Mouse (Mus musculus): Measurements from ENCODE around the gene Sectm1a. TPM values are rescaled to one million over a fixed set of nuclear protein-coding genes. Genes with fewer than 3 reads are reported as not detected.
"Not testable (repeated sequence)": the region's sequence is repeated elsewhere in the genome, so short reads cannot be mapped to it uniquely, and the experiment has no call there.

Gene Sectm1a
- polyA plus RNA-seq, 1 experiment = not detected

GRCm38 (mm10) chr11:121063379-121063778 is 17.6 kb downstream of the Sectm1a start, which contains the start of gene Sectm1b:
Gene Sectm1b (minus strand): TSS chr11:121063569.
- Histone ChIP-seq H3K79me2 (ENCODE audit: control insufficient read depth, insufficient read depth) (no peaks in the 10 kb centered on the region), H3K36me3 (ENCODE audit: control insufficient read depth, insufficient read depth) (no peaks in the 10 kb centered on the region), H3K27me3 (ENCODE audit: control insufficient read depth, insufficient read depth, insufficient read length) (peaks cover 26% of the 10 kb centered on the region), H3K79me3 (ENCODE audit: low read depth) (no peaks in the 10 kb centered on the region), H3K4me3 (ENCODE audit: insufficient read depth, poor library complexity, severe bottlenecking) (no peak within 1 kb of the TSS), H3ac (ENCODE audit: control insufficient read depth, insufficient read length, low read depth) (no peak within 1 kb of the TSS)
- TF ChIP-seq MYOD1 (IDR thresholded peaks at IDR 0.05; ENCODE audit: control insufficient read depth, insufficient read length, low read depth) (no peak), CEBPB (IDR thresholded peaks at IDR 0.05; ENCODE audit: low read depth) (no peak), USF1 (IDR thresholded peaks at IDR 0.05; ENCODE audit: low read depth) (no peak), CTCF (IDR thresholded peaks at IDR 0.05; ENCODE audit: control insufficient read depth, insufficient read depth, insufficient read length) (no peak), MAX (IDR thresholded peaks at IDR 0.05) (no peak), MYOG (IDR thresholded peaks at IDR 0.05; ENCODE audit: control insufficient read depth, extremely low read depth, insufficient read length) (no peak), FOSL1 (IDR thresholded peaks at IDR 0.05; ENCODE audit: insufficient read depth, low read length, poor library complexity, severe bottlenecking) (no peak)

DNA sequence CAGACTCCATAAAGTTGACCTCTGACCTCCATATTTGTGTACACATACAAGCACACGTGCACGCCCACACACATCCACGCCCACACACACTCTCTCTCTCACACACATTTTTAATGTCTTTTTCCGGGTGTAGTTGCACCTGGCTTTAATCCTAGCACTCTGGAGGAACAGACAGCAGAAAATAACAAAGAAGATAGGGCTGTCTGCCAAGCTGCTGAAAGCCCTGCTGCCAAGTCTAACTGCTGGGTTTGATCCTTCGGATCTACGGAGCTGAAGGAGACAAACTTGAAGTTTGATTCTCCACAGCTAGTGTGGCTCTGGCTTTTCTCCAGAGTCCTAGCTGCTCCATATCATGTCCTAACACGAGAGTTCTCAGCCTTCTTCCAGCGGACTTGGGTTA is 19.4 kb downstream of the Sectm1a start:
- TF ChIP-seq MAX (IDR thresholded peaks at IDR 0.05) = no peak
- TF ChIP-seq FOSL1 (IDR thresholded peaks at IDR 0.05; ENCODE audit: insufficient read depth, low read length, poor library complexity, severe bottlenecking) = no peak
- TF ChIP-seq CTCF (IDR thresholded peaks at IDR 0.05; ENCODE audit: control insufficient read depth, insufficient read depth, insufficient read length) = no peak
- no peak for TF ChIP-seq MYOG (IDR thresholded peaks at IDR 0.05; ENCODE audit: control insufficient read depth, extremely low read depth, insufficient read length)
- no peak for TF ChIP-seq USF1 (IDR thresholded peaks at IDR 0.05; ENCODE audit: low read depth)
- TF ChIP-seq MYOD1 (IDR thresholded peaks at IDR 0.05; ENCODE audit: control insufficient read depth, insufficient read length, low read depth) = no peak
- TF ChIP-seq CEBPB (IDR thresholded peaks at IDR 0.05; ENCODE audit: low read depth) = no peak
- no peaks in the 10 kb centered on the region for H3K36me3 ChIP-seq (ENCODE audit: control insufficient read depth, insufficient read depth)
- H3K79me2 ChIP-seq (ENCODE audit: control insufficient read depth, insufficient read depth) = no peaks in the 10 kb centered on the region
- H3K4me3 ChIP-seq (ENCODE audit: insufficient read depth, poor library complexity, severe bottlenecking) = no peak overlapping the region
- no peak overlapping the region for H3ac ChIP-seq (ENCODE audit: control insufficient read depth, insufficient read length, low read depth)
- H3K79me3 ChIP-seq (ENCODE audit: low read depth) = no peaks in the 10 kb centered on the region
- H3K27me3 ChIP-seq (ENCODE audit: control insufficient read depth, insufficient read depth, insufficient read length) = peaks cover 21% of the 10 kb centered on the region

DNA sequence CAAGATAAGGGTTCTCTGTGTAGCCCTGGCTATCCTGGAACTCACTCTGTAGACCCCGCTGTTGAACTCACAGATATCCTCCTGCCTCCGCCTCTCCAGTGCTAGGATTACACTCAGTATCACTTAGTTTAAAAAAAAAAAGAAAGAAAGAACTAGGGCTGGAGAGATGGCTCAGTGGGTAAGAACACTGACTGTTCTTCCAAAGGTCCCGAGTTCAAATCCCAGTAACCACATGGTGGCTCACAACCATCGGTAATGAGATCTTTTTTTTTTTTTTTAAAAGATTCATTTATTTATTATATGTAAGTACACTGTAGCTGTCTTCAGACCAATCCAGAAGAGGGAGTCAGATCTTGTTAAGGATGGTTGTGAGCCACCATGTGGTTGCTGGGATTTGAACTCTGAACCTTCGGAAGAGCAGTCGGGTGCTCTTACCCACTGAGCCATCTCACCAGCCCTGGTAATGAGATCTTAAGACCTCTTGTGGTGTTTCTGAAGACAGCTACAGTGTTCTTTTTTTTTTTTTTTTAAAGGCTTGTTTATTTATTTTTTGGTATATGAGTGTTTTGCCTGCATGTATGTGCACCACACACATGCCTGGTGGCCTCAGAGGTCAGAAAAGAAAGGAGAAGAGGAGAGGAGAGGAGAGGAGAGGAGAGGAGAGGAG is 20.5 kb downstream of the Sectm1a start:
- H3K36me3 ChIP-seq (ENCODE audit: control insufficient read depth, insufficient read depth); H3K4me3 ChIP-seq (ENCODE audit: insufficient read depth, poor library complexity, severe bottlenecking); H3ac ChIP-seq (ENCODE audit: control insufficient read depth, insufficient read length, low read depth); H3K79me2 ChIP-seq (ENCODE audit: control insufficient read depth, insufficient read depth); H3K79me3 ChIP-seq (ENCODE audit: low read depth): not testable (repeated sequence)
- H3K27me3 ChIP-seq (ENCODE audit: control insufficient read depth, insufficient read depth, insufficient read length) = peaks cover 26% of the 10 kb centered on the region

GRCm38 (mm10) chr11:121059471-121059870 is 21.5 kb downstream of the Sectm1a start:
- Histone ChIP-seq H3ac (ENCODE audit: control insufficient read depth, insufficient read length, low read depth) (no peak overlapping the region), H3K27me3 (ENCODE audit: control insufficient read depth, insufficient read depth, insufficient read length) (peaks cover 21% of the 10 kb centered on the region), H3K36me3 (ENCODE audit: control insufficient read depth, insufficient read depth) (no peaks in the 10 kb centered on the region), H3K4me3 (ENCODE audit: insufficient read depth, poor library complexity, severe bottlenecking) (no peak overlapping the region), H3K79me2 (ENCODE audit: control insufficient read depth, insufficient read depth) (no peaks in the 10 kb centered on the region), H3K79me3 (ENCODE audit: low read depth) (no peaks in the 10 kb centered on the region)
- TF ChIP-seq MAX (IDR thresholded peaks at IDR 0.05) (no peak), CEBPB (IDR thresholded peaks at IDR 0.05; ENCODE audit: low read depth) (no peak), USF1 (IDR thresholded peaks at IDR 0.05; ENCODE audit: low read depth) (no peak), MYOD1 (IDR thresholded peaks at IDR 0.05; ENCODE audit: control insufficient read depth, insufficient read length, low read depth) (no peak), FOSL1 (IDR thresholded peaks at IDR 0.05; ENCODE audit: insufficient read depth, low read length, poor library complexity, severe bottlenecking) (no peak), MYOG (IDR thresholded peaks at IDR 0.05; ENCODE audit: control insufficient read depth, extremely low read depth, insufficient read length) (no peak), CTCF (IDR thresholded peaks at IDR 0.05; ENCODE audit: control insufficient read depth, insufficient read depth, insufficient read length) (no peak)

GRCm38 (mm10) chr11:121058956-121059355 is 22.1 kb downstream of the Sectm1a start:
- no peak for TF ChIP-seq USF1 (IDR thresholded peaks at IDR 0.05; ENCODE audit: low read depth)
- no peak for TF ChIP-seq CTCF (IDR thresholded peaks at IDR 0.05; ENCODE audit: control insufficient read depth, insufficient read depth, insufficient read length)
- TF ChIP-seq MYOG (IDR thresholded peaks at IDR 0.05; ENCODE audit: control insufficient read depth, extremely low read depth, insufficient read length) = no peak
- no peak for TF ChIP-seq MYOD1 (IDR thresholded peaks at IDR 0.05; ENCODE audit: control insufficient read depth, insufficient read length, low read depth)
- no peak for TF ChIP-seq FOSL1 (IDR thresholded peaks at IDR 0.05; ENCODE audit: insufficient read depth, low read length, poor library complexity, severe bottlenecking)
- no peak for TF ChIP-seq MAX (IDR thresholded peaks at IDR 0.05)
- no peak for TF ChIP-seq CEBPB (IDR thresholded peaks at IDR 0.05; ENCODE audit: low read depth)
- H3K79me2 ChIP-seq (ENCODE audit: control insufficient read depth, insufficient read depth) = no peaks in the 10 kb centered on the region
- H3K79me3 ChIP-seq (ENCODE audit: low read depth) = no peaks in the 10 kb centered on the region
- H3K36me3 ChIP-seq (ENCODE audit: control insufficient read depth, insufficient read depth) = no peaks in the 10 kb centered on the region
- H3K27me3 ChIP-seq (ENCODE audit: control insufficient read depth, insufficient read depth, insufficient read length) = peaks cover 20% of the 10 kb centered on the region
- H3ac ChIP-seq (ENCODE audit: control insufficient read depth, insufficient read length, low read depth) = no peak overlapping the region
- H3K4me3 ChIP-seq (ENCODE audit: insufficient read depth, poor library complexity, severe bottlenecking) = no peak overlapping the region

DNA sequence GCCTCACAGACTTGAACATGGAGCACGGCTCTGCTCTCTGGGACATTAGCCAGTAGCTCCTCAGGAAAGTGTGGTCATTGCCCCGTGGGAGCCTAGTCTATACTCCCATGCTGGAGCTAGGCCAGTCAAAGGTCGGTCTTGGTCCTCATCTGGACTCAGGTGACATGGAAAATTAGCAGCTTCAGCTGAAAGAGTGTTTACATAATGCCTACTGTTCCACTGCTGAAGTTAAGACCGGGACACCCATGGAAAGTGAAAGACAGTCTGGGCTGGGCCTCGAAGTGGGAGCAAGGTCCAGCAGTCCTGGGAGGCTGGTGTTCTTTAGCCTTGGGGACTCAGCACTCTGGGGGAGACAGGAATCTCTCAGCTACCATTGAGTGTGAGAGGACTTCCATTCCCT is 22.9 kb downstream of the Sectm1a start:
- H3K36me3 ChIP-seq (ENCODE audit: control insufficient read depth, insufficient read depth) = no peaks in the 10 kb centered on the region
- peaks cover 13% of the 10 kb centered on the region for H3K27me3 ChIP-seq (ENCODE audit: control insufficient read depth, insufficient read depth, insufficient read length)
- no peaks in the 10 kb centered on the region for H3K79me2 ChIP-seq (ENCODE audit: control insufficient read depth, insufficient read depth)
- H3K79me3 ChIP-seq (ENCODE audit: low read depth) = no peaks in the 10 kb centered on the region
- no peak overlapping the region for H3K4me3 ChIP-seq (ENCODE audit: insufficient read depth, poor library complexity, severe bottlenecking)
- TF ChIP-seq CEBPB (IDR thresholded peaks at IDR 0.05; ENCODE audit: low read depth) (no peak), MAX (IDR thresholded peaks at IDR 0.05) (no peak), CTCF (IDR thresholded peaks at IDR 0.05; ENCODE audit: control insufficient read depth, insufficient read depth, insufficient read length) (no peak), USF1 (IDR thresholded peaks at IDR 0.05; ENCODE audit: low read depth) (no peak), MYOD1 (IDR thresholded peaks at IDR 0.05; ENCODE audit: control insufficient read depth, insufficient read length, low read depth) (no peak), MYOG (IDR thresholded peaks at IDR 0.05; ENCODE audit: control insufficient read depth, extremely low read depth, insufficient read length) (no peak), FOSL1 (IDR thresholded peaks at IDR 0.05; ENCODE audit: insufficient read depth, low read length, poor library complexity, severe bottlenecking) (no peak)
- no peak overlapping the region for H3ac ChIP-seq (ENCODE audit: control insufficient read depth, insufficient read length, low read depth)
